Mouse (Mus musculus): ENCODE measurements around the gene Ing1.

- TF ChIP-seq EP300 (IDR thresholded peaks at IDR 0.05) (no peak), CTCF (IDR thresholded peaks at IDR 0.05) (no peak)
These were observed 36.9 kb downstream of the Ing1 start for GRCm38 (mm10) chr8:11592296-11592695.

All from lung, postnatal 0 days (tissue).